Mouse (Mus musculus): ENCODE data around the gene Plp1. TPM values are rescaled to one million over a fixed set of nuclear protein-coding genes. Genes with fewer than 3 reads are reported as not detected.

Gene Plp1
- 3.1 TPM for polyA plus RNA-seq (2017; shearing (Covaris generic))

DNA sequence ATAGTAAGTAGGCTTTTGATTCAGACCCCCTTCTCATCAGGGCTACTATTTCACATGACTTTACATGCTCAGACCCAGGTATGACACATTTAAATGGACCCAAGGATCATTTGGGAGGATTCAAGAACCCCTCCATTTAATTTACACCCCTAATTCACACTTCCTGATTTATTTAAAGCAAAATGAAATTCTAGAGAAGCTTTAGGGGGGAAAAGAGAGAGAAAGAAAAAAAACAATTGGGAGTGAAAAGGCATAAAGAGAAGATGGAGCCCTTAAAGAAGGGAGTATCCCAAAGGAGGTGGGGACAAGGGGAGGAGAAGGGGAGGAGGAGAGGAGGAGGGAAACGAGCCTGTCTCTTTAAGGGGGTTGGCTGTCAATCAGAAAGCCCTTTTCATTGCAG, at the start of gene Plp1:
TSS of gene Plp1 (plus strand) at position 301 of the 400 bp plus-strand sequence.

DNA sequence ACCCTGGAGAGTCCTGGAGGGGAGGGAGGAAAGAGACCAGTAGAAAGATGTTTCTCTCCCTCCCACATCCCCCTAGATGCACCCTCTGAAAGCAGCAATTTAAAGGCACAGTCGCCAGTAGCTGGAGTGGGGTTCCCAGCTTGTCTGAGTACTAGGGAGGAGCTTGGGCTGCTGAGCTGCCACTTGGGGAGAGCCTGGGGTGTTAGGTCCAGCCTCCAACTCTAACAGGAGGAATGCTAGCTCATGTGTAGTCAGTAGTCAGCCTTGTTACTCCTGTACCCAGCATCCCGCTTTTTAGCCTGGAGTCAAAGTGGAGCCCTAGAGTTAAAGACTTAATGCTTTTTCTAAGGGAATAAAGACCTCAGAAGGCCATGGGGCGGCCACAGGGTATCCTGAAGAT, 42.4 kb upstream of the Plp1 start, which contains the start of gene Glra4:
TSS of gene Glra4 (minus strand) at position 101 of the 400 bp plus-strand sequence.

DNA sequence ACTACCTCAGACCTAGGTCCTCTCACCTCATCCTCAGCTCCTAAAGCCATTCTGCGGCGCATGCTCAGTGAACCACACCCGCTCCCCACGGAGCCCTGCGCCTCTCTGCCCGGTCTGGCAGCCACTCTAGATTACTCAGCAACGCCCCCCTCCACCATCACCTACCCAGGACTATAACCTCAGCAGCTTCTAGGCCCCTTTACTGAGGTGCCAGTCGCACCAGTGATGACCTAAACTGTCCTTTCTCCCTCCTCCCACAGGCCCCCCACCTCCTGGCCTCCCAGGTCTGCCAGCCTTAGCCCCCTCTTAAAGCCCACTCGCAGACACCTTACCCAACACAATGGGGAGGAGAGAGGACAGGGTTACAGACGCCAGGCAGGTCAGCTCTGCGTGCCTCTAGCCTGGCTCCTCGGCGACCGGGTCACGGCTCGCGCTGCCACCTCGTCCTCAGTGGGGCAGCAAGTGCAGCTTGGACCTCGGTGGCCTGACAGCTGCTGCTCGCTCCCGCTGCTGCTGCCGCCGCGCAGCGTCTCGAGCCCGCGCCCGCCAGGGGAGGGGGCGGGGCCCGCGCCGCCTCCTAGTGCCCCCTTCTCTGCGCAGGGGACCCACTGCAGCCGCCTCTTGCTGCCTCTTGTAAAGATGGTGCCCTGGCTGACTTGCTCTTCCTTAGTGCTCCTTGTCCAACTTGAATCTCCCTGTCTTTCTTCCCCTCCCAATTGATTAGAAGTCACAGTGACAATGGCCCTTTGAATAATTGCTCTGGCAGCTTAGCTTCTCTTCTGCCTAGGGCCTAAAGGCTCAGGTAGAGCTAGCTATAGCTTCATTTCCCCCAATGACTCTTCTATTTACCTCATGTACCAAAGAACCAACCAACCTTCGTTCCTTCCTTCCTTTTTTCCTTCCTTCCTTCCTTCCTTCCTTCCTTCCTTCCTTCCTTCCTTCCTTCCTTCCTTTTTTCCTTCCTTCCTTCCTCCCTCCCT, 45.9 kb downstream of the Plp1 start, which contains the start of gene Rab9b:
TSS of gene Rab9b (minus strand) at position 695 of the 980 bp plus-strand sequence.

Other genes with a start within 250 kb of the Plp1 start
- 2.4 TPM for gene Tceal3, start 231.8 kb upstream of the Plp1 start, polyA plus RNA-seq (2017; shearing (Covaris generic))
- gene Tceal1, start 114.7 kb upstream of the Plp1 start, polyA plus RNA-seq (2017; shearing (Covaris generic)) = 0.16 TPM
- 99.9 TPM for gene Morf4l2, start 79.0 kb upstream of the Plp1 start, polyA plus RNA-seq (2017; shearing (Covaris generic))
- gene Glra4, start 42.5 kb upstream of the Plp1 start, polyA plus RNA-seq (2017; shearing (Covaris generic)) = not detected
- gene Rab9b, start 46.1 kb downstream of the Plp1 start, polyA plus RNA-seq (2017; shearing (Covaris generic)) = not detected
- gene H2bfm, start 104.7 kb downstream of the Plp1 start, polyA plus RNA-seq (2017; shearing (Covaris generic)) = not detected
- gene Tmsb15b2, start 152.8 kb downstream of the Plp1 start, polyA plus RNA-seq (2017; shearing (Covaris generic)) = 58.8 TPM
- gene Tmsb15l, start 154.2 kb downstream of the Plp1 start, polyA plus RNA-seq (2017; shearing (Covaris generic)) = 2.9 TPM
- gene Tmsb15b1, start 154.2 kb downstream of the Plp1 start, polyA plus RNA-seq (2017; shearing (Covaris generic)) = 29.9 TPM
- gene Zcchc18, start 170.5 kb downstream of the Plp1 start, polyA plus RNA-seq (2017; shearing (Covaris generic)) = 46.4 TPM
- 16.2 TPM for gene Slc25a53, start 215.6 kb downstream of the Plp1 start, polyA plus RNA-seq (2017; shearing (Covaris generic))
- 3.1 TPM for gene Fam199x, start 226.9 kb downstream of the Plp1 start, polyA plus RNA-seq (2017; shearing (Covaris generic))